Mouse (Mus musculus): Measurements from ENCODE around the gene Thsd4.

GRCm38 (mm10) chr9:60176311-60176710 lies 345.5 kb downstream of the Thsd4 start:
- TF ChIP-seq CTCF (IDR thresholded peaks at IDR 0.05; ENCODE audit: low read depth, low read length): no peak
- no peak for TF ChIP-seq POLR2A (IDR thresholded peaks at IDR 0.05; ENCODE audit: extremely low read depth, insufficient read depth, low read length)
